Mouse (Mus musculus) kidney, postnatal 10 days (tissue): Measurements from ENCODE around the gene Serpinb1c.
"Not testable (repeated sequence)": the region's sequence is repeated elsewhere in the genome, so short reads cannot be mapped to it uniquely, and the experiment has no call there.

Experiments
- DNase-seq: peaks from one replicate; pipeline ENCODE4 v3.0.0; 2021; ENCODE audit warnings: mixed read lengths

Gene Serpinb1c

DNA sequence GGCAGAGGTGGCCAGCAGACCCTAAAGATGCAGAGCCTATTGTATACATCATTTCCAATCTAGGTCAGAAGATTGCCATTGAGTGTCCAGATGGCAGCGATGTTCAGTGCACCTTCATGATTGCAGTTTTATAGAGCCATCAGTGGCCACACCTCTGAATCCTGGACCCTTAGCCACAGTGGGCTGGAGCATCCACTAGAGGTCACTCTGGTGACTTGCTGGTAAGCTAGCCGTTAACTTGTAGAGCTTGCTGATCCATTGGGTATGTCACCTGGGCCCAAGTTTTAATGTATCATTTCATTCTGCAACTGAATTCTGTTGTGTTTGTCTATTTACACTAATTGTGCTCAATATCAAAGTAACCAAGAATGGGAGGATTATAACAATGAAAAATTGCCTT is 32.4 kb downstream of the Serpinb1c start:
- peak; percentile 11 for DNase-seq

GRCm38 (mm10) chr13:32864529-32864928 is 33.5 kb downstream of the Serpinb1c start:
- DNase-seq = not testable (repeated sequence)

DNA sequence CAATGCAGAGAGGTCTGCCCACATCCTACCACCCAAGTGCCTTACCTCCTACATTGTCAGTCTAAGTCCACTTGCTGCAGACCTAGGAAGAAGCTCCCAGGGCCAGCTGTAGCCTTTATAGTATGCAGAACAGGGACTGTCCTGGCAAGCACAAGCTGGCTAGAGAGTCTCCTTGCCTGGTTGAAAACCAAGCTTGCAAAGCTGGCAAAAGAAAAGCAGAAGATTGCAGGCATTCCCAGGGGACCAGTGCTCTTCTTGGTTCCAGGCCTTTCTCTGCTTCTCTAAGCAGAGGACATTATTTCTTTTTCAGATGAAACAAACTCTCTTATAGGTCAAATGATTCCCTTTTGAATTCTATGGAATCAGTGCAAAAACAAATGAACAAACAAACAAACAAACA is 34.6 kb downstream of the Serpinb1c start:
- no peak for DNase-seq

DNA sequence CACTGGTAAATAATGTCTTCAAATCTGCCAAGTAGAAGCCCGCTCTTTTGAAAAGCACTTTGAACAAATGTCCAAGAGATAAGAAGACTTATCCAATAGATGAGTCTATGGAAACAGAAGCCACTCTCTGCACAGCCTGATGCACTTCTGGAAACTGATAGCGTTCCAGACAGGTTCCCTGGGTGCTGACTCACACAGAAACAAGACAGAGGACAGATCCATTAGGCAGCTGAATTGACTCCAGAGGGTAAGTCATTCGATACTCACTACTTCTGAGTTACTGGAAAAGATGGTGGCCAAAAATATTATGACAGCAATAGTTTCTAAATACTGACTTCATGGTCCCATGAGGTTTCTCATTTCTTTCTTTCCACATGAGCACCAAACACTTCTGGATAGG is 37.2 kb downstream of the Serpinb1c start:
- no peak for DNase-seq

- DNase-seq = no peak
These were observed 44.9 kb downstream of the Serpinb1c start for GRCm38 (mm10) chr13:32853073-32853472.

- DNase-seq = no peak
These were observed 45.5 kb downstream of the Serpinb1c start for GRCm38 (mm10) chr13:32852539-32852938.

GRCm38 (mm10) chr13:32851967-32852366 is 46.0 kb downstream of the Serpinb1c start:
- peak; percentile 67 for DNase-seq

DNA sequence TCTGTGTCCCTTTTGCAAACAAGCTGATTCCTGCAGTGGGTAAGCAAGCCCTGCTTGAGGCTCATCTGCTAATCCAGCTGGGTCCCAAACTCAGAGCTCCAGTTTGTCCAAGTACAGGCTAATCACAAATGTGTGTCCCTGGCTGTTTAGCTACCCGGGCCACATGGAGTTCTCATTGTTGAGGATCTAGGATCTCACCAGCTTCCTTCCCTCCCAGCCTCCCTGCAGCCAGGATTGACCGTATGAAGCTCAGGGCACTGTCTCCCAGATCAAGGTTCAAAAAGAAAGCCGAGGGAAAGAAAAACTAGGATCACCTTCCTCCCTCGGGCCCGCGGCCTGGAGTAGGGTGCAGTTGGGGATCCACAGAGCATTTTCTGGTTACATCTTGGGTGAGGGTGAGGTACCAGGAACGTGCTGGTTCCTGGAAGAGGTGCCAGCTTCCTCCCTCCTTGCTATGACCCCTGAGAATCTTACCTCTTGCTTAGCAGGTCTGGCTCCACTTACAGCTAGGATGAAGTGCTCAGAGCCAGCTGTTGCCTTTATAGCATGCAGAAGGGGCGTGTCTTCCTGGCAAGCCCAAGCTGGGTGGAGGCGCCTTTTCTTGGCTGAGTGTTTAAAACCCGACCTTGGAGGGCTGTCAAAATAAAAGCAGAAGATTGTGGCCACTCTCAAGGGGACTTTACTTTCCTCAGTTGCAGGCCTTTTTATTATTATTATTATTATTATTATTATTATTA is 47.2 kb downstream of the Serpinb1c start, which contains the start of gene Serpinb1a:
Serpinb1a (minus strand) TSS at position 518 of the 737 bp plus-strand sequence.
- peak; percentile 73 for DNase-seq

GRCm38 (mm10) chr13:32850156-32850555 is 47.9 kb downstream of the Serpinb1c start:
- DNase-seq = peak; percentile 14

GRCm38 (mm10) chr13:32849531-32850123 is 48.4 kb downstream of the Serpinb1c start:
- no peak for DNase-seq

DNA sequence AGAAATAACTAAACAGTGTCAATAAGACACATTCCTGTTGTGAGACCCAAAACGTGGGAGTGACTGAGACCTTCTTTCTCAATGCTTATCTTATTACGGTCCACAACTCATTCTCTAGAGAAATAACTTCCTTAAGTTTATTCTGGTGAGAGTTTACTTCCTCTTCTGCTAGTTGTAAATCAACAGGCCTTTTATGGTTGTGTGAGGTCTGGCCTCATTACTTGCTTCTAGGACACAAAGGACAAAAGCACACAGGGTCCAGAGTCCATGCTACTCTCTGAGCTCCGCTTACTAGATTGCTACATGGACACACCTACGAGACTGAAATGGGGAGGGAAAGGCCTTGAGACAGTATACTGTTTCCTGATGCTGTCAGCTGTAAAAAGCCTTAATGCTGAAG is 48.9 kb downstream of the Serpinb1c start:
- peak; percentile 15 for DNase-seq

- DNase-seq = no peak
These were observed 51.8 kb downstream of the Serpinb1c start for GRCm38 (mm10) chr13:32846221-32846620.

DNA sequence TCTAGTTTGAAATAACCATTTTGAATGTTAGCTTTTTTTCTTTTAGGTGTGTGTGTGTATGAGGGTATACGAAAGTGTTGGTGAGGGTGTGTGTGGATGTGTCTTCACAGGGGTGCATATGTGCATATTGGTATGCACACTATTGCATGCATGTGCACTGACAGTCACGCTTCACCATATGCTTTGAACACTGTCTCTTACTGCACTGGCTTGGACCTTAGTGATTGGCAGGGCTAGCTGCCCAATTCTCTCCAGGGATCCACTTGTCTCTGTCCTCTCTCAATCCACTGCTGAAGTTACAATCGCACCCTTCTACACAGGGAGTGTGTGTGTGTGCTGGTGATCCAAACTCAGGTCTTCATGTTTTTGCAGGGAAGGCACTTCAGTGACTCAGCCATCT is 56.7 kb downstream of the Serpinb1c start:
- DNase-seq = no peak

GRCm38 (mm10) chr13:32839314-32839713 is 58.7 kb downstream of the Serpinb1c start:
- DNase-seq = no peak

- no peak for DNase-seq
These were observed 63.5 kb downstream of the Serpinb1c start for GRCm38 (mm10) chr13:32834513-32834912.

DNA sequence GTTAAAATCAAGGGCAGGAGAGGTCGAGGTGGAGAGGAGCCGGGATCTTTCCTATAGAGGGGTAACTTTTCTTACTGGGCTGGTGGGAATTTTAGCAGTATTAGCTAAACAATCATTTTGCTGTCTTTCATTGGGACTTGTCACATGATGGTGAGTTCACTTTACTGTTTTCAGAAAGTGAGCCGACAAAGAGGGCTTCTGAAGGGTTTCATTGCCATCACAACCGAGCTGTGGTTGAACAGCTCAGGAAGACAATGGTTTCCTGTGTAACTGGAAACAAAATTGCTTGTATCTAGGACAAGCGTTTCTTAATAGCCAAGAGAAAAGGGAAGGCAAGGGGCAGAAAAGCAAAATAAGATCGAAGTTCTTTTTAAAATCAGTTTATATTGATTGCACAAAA is 64.8 kb downstream of the Serpinb1c start:
- DNase-seq = no peak

DNA sequence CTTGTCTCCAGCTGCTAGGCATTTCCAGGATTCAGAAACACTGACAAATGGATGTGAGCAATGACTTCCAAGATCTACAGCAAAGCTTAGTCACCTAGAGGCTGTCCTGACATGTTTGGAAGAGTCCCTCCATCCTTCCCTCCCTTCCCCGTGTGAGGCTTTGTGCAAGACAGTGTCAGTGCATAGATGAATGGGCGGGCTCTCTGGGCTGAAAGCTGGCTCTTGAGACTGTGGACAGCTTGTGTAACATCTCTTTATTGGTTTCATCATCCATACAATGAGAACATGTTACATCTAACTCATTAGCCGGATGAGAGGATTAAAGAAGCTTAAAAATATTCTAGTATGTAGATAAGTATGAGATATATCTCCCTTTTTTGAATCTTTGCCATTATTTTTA is 65.2 kb downstream of the Serpinb1c start:
- DNase-seq = no peak

GRCm38 (mm10) chr13:32831505-32832273 is 66.3 kb downstream of the Serpinb1c start:
- DNase-seq = no peak
